Mouse (Mus musculus): ENCODE data around the gene Synm. TPM values are rescaled to one million over a fixed set of nuclear protein-coding genes. Genes with fewer than 3 reads are reported as not detected.

The Synm gene
- total RNA-seq (2014; fragmentation: Nextera tagmentation) (not detected in 2 replicates), total RNA-seq (2017) (0.15 TPM in 1 of 2 replicates, not detected in the other)

DNA sequence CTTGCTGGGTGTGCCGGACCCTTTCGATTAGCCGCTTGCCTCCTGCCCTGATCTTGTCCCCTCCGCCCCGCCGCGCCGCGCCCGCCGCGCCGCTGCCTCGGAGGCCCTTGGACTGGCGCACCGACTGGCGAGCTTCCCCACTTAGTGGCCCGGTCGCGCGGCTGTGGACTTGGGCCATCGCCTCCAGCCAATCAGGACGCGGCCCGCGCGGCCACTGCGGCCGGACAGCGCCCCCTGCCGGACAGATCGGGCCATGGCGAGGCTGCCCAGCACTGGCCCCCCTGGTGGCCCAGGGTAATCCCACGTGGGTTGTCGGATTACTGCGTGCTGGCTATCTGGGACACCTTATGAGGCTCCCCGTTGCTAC lies at the start of gene Synm:
Synm (minus strand) TSS at position 114 of the 367 bp plus-strand sequence.
- ATAC-seq (replicated peaks; ENCODE audit: poor library complexity, severe bottlenecking) = peak; percentile 93

GRCm38 (mm10) chr7:67803857-67804215 lies 44.3 kb upstream of the Synm start:
- no peak for ATAC-seq (replicated peaks; ENCODE audit: poor library complexity, severe bottlenecking)

DNA sequence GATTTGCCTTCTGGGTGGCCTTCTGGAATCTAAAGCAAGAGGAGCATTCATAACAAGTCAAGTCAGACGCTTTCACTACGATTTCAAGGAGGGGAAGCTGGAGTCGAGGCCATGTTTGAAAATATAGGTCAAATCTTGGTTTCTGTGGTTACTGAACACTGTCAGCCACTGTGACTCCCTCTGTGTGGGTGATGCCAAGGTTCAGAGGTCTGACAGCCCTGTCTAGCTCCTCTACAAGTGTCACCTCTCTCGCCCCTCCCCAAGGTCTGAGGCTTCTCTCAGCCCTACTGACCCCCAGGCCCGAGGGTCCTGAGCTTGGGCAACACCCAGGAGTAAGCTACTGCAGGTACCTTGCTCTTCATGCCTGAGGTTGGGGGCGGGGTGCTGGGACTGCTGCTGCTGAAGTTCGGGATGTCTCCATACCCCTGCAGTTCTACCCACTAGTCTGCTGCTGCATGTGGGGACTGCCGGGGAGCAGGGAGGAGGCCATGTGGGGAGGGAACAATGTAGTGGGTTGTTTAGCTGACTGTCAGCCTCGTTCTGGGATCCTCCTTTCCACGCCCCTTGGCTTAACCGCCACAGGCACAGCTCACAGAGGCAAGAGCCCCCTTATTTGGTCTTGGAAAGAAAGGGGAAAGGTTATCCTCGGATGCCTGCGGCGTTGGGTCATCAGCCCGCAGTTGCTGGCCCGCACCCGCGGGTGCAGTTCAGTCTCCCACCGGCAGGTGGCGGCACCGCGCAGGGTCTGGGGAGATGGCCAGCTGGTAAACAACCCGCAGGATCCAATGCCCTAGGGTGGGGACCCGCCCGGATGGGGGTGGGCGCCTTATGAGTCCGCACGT lies 43.7 kb upstream of the Synm start:
- peak; percentile 65 for ATAC-seq (replicated peaks; ENCODE audit: poor library complexity, severe bottlenecking)

GRCm38 (mm10) chr7:67801022-67801421 lies 41.5 kb upstream of the Synm start:
- ATAC-seq (replicated peaks; ENCODE audit: poor library complexity, severe bottlenecking) = no peak

DNA sequence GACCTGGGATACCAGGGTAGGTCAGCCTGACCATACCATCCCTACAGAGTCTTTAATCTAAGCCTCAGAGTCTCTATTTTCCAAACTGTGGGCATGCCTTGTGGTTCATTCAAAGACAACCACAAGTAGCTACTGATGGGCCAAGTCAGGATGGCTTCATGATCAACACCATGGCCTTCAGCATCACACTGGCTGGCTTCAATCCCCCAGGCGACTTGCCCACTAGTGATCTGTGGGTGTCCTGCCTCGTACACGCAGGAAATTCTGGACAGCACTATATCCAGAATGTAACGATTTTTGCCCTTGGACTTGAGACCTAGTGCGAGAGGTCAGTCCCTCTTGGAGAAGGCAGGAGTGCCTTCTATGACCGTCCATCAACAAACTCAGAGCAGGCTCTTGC lies 41.0 kb upstream of the Synm start:
- no peak for ATAC-seq (replicated peaks; ENCODE audit: poor library complexity, severe bottlenecking)

DNA sequence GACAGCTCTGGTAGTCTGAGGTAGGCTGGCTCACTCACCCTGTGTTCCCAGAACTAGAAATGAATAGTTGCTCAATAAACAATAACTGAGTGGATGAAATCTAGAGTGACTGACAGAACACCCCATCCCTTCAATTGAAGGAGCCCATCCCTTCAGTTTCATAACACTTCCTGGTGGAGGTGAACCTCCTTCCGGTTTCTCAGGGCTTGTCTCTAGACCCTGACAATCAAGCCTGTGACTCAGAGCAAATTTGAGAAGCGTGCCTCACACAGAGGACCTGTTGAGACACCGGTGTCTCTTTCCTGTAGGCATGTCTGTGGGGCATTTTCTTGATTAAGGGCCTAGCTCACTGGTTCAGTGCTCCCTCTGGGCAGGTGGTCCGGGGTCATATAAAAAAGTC lies 38.9 kb upstream of the Synm start:
- peak; percentile 83 for ATAC-seq (replicated peaks; ENCODE audit: poor library complexity, severe bottlenecking)

DNA sequence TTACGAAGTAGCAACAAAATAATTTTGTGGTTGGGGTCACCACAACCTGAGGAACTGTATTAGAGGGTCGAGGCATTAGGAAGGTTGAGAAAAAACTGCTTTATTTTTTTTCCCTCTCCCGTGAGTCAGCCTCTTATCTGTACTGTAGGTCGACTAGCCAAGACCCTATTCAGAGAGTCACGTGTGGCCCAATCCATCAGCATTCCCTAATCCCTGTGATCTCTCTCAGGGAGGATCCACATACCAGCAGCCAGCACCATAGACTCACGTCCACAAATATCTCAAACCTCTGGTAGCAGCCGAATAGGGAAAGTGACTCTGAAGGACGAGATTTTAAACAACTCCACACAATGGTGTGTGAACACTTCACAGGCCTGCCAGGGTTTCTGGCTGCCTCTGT lies 37.5 kb upstream of the Synm start:
- no peak for ATAC-seq (replicated peaks; ENCODE audit: poor library complexity, severe bottlenecking)

- no peak for ATAC-seq (replicated peaks; ENCODE audit: poor library complexity, severe bottlenecking)
These were observed 33.9 kb upstream of the Synm start for GRCm38 (mm10) chr7:67793449-67793848.

DNA sequence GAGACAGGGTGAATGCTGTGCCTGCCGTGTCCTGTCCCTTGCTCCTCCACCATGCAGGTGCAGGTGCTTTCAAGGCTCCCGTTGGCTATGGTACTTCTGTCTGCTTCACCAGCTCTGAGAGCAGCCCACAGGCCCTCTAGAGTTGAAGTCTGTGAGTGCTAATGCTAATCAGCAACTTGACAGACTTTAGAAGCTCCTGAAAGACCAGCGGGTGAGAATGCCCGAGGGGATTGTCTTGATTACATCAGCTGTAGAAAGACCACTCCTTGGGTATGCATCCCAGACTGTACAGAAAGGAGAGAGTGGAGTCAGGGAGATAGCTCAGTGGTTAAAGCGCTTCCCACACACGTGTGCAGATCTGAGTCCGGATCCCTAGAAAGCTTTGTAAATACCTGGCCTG lies 31.7 kb upstream of the Synm start:
- no peak for ATAC-seq (replicated peaks; ENCODE audit: poor library complexity, severe bottlenecking)

- ATAC-seq (replicated peaks; ENCODE audit: poor library complexity, severe bottlenecking) = peak; percentile 79
These were observed 29.2 kb upstream of the Synm start for GRCm38 (mm10) chr7:67788713-67789112.

DNA sequence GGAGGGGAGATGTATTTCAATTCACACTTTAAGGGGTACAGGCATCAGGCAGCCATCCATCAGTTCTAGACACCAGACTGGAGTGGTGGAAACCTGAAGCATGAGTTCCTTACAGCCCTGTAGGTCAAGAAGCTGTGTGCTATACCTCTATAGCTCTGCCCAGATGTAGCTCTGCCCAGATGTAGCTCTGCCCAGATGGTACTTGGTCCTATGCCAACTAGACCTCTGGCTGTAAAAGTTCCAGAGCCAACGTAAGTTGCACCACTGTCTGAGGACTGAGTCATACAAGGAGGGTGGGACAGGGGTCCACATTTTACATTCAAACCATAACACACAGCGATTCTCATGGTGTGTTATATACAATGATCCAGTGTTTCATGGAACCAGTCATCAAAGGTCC lies 28.3 kb upstream of the Synm start:
- ATAC-seq (replicated peaks; ENCODE audit: poor library complexity, severe bottlenecking) = no peak

- ATAC-seq (replicated peaks; ENCODE audit: poor library complexity, severe bottlenecking) = no peak
These were observed 17.2 kb upstream of the Synm start for GRCm38 (mm10) chr7:67776636-67777305.

DNA sequence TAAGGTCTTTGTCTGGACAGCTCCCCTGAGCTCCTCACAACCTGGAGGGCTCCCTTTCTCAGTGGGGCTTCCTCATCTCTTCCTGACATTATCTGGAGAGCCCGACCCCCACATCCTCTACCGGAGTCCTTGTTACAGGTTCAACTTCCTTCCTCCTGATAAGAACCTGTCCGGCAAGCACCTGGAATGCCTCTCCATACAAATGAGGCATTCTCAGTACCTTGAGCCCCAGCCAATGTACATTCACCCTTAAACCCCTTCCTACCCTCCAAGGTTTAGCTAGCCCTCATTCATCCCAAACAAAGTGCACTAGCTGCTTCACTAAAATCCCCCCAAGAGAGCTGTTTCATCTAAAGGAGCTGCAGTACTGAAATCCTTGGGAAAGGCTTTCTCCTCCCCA lies 16.1 kb upstream of the Synm start:
- no peak for ATAC-seq (replicated peaks; ENCODE audit: poor library complexity, severe bottlenecking)

DNA sequence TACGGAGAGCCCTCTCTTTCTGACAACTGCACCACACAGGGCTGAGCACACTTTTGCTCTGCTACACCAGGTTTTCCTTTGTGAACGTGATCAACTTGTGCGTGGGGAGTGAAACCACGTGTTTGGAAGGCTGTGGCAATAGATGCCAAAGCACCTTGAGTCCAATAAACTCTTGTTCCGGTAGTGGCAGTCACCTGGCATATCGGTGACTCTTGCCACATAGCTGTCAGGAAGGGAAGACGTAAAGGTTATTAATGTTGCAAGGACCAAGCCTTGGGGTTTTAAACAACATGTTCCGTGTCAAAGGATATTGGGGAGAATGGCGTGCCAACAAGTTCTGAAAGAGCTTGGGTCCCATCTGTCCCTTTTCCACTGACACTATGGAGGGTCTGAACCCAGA lies 12.7 kb upstream of the Synm start:
- ATAC-seq (replicated peaks; ENCODE audit: poor library complexity, severe bottlenecking) = no peak

GRCm38 (mm10) chr7:67769487-67769886 lies 9.9 kb upstream of the Synm start:
- ATAC-seq (replicated peaks; ENCODE audit: poor library complexity, severe bottlenecking) = no peak

- ATAC-seq (replicated peaks; ENCODE audit: poor library complexity, severe bottlenecking) = no peak
These were observed 8.6 kb upstream of the Synm start for GRCm38 (mm10) chr7:67768125-67768524.

GRCm38 (mm10) chr7:67763625-67764024 lies 4.1 kb upstream of the Synm start:
- no peak for ATAC-seq (replicated peaks; ENCODE audit: poor library complexity, severe bottlenecking)

DNA sequence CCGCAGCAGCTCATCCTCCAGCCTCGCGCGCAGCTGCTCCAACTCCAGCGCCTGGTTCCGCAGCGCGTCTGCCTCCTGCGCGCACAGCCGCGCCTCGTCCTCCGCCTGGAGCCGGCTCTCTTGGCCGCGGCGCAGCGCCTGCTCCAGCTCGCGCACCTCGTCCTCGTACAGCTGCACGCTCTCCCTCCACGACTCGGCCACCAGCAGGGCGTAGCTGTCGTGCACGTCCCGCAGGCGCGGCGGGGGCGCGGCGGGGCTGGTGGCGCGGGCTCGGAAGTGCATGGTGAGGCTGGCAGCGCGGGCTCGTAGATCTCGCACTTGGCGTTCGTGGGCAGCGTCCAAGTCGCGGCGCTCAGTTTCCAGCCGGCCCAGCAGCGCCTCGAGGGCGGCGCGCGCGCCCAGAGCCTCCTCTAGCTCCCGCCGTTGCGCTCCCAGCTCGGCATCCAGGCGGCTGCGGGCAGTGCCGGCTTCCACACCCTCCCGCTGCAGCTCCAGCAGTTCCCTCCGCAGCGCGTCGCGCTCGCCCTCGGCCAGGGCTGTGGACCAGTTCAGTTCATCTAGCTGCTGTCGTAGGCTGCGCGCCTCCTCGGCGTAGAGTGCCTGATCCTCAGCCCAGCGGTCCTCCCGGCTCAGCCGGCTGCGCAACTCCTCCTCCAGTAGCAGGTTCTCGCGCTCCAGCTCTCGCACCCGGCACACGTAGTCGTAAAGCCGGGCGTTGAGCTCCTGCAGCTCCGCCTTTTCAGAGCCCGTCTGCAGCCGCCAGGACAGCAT lies 499 bp downstream of the Synm start:
- ATAC-seq (replicated peaks; ENCODE audit: poor library complexity, severe bottlenecking) = peak; percentile 28

DNA sequence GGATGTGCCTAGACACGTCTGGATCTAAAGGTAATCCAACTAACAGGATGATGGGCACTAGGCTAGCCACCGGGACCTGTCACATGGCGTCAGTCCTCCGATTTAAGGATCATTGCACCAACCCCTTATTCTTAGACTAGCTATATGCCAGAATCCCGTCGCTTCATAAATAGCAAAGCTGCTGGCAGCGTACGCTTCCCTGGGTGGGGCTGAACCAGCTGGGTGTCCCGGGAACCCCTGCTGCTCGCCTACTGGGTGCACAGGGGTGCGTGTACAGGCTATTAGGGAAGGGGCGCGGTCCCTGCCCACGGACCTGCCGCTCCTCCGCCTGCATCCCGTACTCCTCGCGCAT lies 1.1 kb downstream of the Synm start:
- ATAC-seq (replicated peaks; ENCODE audit: poor library complexity, severe bottlenecking) = no peak

GRCm38 (mm10) chr7:67756636-67757035 lies 2.9 kb downstream of the Synm start:
- ATAC-seq (replicated peaks; ENCODE audit: poor library complexity, severe bottlenecking) = no peak

- ATAC-seq (replicated peaks; ENCODE audit: poor library complexity, severe bottlenecking) = no peak
These were observed 4.2 kb downstream of the Synm start for GRCm38 (mm10) chr7:67755366-67755765.

All from granulocyte monocyte progenitor cell, adult 5-6 weeks (primary cell).